Mouse (Mus musculus) brown adipose tissue, adult 24 weeks (tissue): ENCODE results near the gene Psme1. TPM values are rescaled to one million over a fixed set of nuclear protein-coding genes. Genes with fewer than 3 reads are reported as not detected.

Source experiments
- H3K27ac ChIP-seq: fragments of 200-500 bp; replicated peaks from 2 replicates; pipeline ENCODE4 v1.5.1; 2012; ENCODE audit warnings: low read depth, mild to moderate bottlenecking, low read length
- H3K4me1 ChIP-seq: fragments of 200-500 bp; 2 replicates; pipeline ENCODE4 v1.6.1; 2012; ENCODE audit warnings: low read length, mixed read lengths; ENCODE audit not compliant: control insufficient read depth, insufficient read depth, insufficient read length
- H3K4me3 ChIP-seq: fragments of 200-500 bp; 2 replicates; pipeline ENCODE4 v1.5.1; 2012; ENCODE audit warnings: low read depth, mild to moderate bottlenecking, low read length, moderate library complexity; ENCODE audit not compliant: insufficient read depth
- polyA plus RNA-seq: library from polyadenylated mRNA; stranded (reverse); fragments of >200 nt; gene quantifications from 2 replicates; pipeline ENCODE4 v1.2.4, GENCODE M21; 2012; ENCODE audit not compliant: missing spikeins, insufficient read depth, insufficient read length

Psme1 gene
- polyA plus RNA-seq, result 191 and 217 TPM in 2 replicates

DNA sequence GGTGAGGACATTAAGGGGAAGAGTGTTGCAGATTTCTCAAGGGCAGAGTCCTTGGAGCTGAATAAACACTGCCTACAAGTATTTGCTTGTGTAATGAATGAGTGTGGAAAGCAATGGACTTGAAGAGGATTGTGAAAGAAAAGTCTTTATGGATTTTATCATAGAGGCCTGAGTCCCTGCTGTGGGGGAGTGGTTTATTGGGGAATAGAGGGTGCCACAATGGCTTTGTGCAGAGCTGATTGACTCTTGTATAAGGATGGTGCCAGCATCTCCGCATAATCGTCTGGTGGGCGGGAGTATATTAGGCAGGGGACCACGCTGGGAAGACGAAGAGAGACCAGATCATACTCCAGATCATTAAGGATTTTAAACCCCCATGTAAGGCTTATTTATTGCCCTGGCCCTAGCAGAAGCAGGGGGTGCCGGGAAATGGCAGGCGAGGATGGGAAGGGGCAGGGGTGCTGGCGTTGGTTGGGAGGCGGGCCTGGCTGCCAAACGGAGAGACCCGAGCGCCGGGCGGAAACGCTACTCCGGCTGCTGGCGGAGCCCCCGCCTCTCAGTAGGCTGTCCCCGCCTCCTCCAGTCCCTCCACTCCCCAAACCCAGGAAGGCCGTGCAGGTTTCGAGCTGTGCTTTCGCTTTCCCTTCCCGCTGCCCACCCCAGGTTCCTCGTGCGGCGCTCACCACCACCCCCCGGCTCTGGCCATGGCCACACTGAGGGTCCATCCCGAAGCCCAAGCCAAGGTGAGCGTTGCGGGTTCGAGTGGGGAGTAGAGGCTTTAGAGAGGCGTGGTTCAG lies at the start of gene Psme1:
TSS of gene Psme1 (plus strand) at position 253 of the 797 bp plus-strand sequence.
- peak within 1 kb of the TSS; percentile 87 for H3K4me3 ChIP-seq
- H3K4me1 ChIP-seq, result no peaks in the 10 kb centered on the region
- peak within 1 kb of the TSS; percentile 76 for H3K27ac ChIP-seq

DNA sequence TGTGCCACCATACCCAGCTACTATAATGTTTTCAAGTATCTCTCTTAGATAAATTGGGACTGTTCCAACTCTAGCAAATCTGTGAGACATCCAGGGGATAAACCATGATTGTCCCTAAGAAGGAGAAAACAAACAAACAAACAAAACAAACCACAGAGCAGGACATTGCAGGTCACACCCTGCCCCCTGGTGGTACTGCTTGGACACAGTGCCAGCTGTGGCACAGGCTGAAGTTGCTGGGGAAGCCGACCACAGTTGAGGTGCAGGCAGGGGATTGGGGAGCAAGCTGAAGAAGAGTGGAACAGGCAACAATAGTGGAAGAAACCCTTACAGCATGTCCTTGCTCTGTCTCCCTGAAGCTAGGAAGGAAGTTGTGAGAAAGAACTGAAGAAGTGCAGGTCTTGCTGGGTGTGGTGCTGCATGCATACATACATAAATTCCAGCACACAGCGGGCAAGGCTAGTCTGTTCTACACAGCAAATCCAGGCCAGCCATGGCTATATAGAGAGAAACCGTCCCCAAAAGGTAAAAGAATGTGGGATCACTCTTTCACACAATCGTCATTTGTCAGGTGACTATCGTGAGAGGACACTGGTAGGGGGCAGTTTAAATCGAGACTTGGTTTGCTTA lies 41.7 kb upstream of the Psme1 start:
- H3K27ac ChIP-seq, result no peak overlapping the region
- H3K4me1 ChIP-seq, result no peaks in the 10 kb centered on the region
- no peak overlapping the region for H3K4me3 ChIP-seq

DNA sequence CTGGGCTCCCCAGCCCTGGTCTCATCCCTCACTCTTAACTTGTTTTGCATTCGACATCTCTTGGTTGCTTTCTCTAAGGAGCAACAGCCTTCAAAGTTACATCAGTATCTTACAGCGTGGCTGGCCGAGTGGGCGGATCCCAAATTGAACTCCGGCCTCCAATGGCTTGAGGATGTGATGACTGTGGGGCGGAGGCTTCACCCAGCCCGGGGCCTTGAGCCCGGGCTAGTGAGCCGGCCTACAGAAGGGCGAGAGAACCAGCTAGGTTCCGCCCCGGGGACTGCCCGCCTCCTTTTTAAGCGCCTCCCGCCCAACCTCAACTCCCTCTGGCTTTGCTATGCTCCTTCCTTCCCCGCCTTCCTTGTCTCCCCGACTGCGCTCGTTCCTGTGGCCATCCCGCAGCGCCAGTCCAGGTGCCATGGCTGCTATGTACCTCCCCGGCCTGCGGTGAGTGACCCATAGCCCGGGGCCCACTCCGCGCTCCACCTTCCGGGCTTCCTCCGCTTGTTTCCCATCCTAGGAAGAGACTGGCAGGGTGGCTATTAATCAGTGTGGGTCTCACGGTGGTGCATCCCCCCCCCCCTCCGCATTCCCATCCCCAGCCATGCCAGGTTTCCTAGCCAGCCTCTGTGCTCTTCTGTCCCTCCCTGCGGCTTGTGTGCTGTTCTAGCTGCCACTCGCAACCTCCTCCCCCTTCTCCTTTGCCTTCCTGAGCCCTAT lies 37.7 kb upstream of the Psme1 start, which contains the start of gene Pck2:
TSS of gene Pck2 (plus strand) at position 200 of the 720 bp plus-strand sequence.
- Histone ChIP-seq H3K4me1 (no peaks in the 10 kb centered on the region), H3K4me3 (peak within 1 kb of the TSS; percentile 75), H3K27ac (peak within 1 kb of the TSS; percentile 64)

DNA sequence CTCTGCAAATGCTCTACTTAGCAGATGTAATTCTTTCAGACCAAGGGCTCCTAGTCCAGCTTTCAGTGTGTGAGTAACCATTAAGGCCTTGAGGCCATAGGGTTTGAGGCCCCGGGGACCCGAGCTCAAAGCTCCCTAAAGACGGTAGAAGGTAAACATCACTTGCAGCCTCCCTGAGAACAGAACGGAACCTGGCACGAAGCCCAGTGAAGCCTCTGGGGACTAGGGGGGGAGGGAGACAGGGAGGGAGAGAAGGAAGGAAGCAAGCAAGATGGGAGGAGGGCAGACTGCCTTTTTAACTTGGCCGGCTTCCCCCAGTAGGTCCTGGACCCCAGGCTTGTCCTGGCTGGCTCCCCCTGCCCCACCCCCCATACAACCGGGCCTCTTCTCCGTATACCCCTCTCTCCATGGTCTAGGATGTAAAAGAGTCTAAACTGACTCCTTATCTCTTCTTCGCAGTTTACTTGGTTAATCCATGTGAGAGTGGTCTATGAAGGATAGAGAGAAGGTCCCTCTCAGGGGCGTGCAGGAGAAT lies 37.1 kb upstream of the Psme1 start:
- Histone ChIP-seq H3K4me3 (peak overlapping the region; percentile 75), H3K27ac (peak overlapping the region; percentile 64), H3K4me1 (no peaks in the 10 kb centered on the region)

DNA sequence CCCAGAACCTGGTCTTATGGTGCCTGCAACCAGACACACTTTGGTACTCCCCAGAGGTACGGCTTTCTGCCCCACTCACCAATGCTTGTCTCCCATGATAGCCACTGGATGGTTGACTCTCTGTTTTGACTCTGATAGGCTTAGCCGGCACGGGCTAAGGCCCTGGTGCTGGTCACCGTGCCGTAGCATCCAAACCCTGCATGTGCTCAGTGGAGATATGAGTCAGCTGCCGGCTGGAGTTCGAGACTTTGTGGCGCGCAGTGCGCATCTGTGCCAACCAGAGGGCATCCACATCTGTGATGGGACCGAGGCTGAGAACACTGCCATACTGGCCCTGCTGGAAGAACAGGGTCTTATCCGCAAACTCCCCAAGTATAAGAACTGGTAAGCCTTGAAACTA lies 35.7 kb upstream of the Psme1 start:
- Histone ChIP-seq H3K4me3 (no peak overlapping the region), H3K4me1 (no peaks in the 10 kb centered on the region), H3K27ac (no peak overlapping the region)

DNA sequence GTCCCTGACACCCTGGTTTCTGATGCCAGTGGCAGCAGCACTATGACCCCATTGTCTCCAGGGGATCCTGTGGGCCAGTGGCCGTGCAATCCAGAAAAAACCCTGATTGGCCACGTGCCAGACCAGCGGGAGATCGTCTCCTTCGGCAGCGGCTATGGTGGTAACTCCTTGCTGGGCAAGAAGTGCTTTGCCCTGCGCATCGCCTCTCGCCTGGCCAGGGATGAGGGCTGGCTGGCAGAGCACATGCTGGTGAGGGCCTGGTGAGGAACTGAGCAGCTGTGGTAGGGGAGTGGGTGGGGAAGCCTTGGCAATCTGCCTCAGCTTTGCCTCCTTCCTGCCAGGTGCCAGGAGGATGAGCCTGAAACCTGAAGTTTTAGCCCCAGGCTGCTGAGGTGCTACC lies 33.6 kb upstream of the Psme1 start:
- H3K27ac ChIP-seq, result no peak overlapping the region
- H3K4me3 ChIP-seq, result no peak overlapping the region
- H3K4me1 ChIP-seq, result 0 out of 2 replicates have a peak, but pooled peaks cover 3% of the 10 kb centered on the region

DNA sequence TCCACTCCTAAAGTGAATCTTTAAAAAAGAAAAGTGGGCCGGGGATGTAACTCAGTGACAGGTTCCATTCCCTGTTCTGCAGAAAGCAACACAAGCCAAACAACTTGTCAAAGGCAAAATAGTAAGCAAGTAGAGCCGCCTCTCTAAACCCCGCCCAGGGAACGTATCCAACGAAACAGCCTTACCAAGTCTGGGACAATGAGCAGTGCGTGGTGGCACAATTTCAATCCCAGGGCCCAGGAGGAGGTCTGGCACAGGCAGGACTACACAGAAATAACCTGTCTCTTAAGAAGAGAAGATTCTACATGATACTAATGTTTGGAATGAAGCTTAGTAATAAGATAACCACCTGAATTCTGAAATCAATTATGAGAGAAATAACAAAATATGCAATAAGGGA lies 27.7 kb upstream of the Psme1 start:
- Histone ChIP-seq H3K27ac (no peak overlapping the region), H3K4me1 (0 out of 2 replicates have a peak, but pooled peaks cover 3% of the 10 kb centered on the region), H3K4me3 (no peak overlapping the region)

DNA sequence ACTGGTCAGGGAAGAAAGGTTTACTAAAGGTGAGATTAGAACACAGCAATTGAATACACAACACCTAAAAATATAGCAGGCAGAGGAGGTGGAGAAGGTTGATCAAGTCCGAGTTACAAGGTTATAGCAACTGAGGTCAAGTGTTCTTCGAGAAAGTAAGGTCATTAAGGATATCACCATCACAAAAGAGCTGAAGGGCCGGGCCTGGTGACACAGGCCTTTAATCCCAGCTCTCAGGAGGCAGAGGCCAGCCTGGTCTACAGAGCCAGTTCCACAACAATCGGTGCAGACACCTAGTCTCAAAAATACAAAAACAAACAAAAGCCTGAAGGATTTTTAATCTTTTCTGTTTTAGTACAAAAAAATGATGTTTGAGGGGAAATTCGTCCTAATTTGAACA lies 26.6 kb upstream of the Psme1 start:
- no peak overlapping the region for H3K27ac ChIP-seq
- 0 out of 2 replicates have a peak, but pooled peaks cover 3% of the 10 kb centered on the region for H3K4me1 ChIP-seq
- no peak overlapping the region for H3K4me3 ChIP-seq

DNA sequence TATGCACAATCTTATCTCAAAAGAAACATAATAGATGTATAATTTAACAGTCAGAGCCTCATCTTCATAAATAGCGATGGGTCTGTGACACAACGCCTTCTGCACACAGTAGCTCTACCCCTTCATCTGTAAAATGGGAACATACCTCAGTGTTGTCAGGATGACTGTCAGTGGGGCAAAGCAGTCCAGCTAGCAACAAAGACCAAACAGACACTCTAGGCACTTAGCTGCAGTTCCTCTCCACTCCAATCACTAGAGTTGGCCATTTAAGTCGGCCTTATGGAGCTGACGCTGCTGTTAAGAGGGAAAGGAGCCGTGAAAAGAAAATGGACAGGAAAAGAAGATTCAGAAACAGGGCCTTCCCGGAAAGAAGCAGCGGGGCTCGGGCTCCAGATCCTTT lies 26.1 kb upstream of the Psme1 start:
- H3K4me1 ChIP-seq, result 0 out of 2 replicates have a peak, but pooled peaks cover 3% of the 10 kb centered on the region
- H3K4me3 ChIP-seq, result no peak overlapping the region
- no peak overlapping the region for H3K27ac ChIP-seq

DNA sequence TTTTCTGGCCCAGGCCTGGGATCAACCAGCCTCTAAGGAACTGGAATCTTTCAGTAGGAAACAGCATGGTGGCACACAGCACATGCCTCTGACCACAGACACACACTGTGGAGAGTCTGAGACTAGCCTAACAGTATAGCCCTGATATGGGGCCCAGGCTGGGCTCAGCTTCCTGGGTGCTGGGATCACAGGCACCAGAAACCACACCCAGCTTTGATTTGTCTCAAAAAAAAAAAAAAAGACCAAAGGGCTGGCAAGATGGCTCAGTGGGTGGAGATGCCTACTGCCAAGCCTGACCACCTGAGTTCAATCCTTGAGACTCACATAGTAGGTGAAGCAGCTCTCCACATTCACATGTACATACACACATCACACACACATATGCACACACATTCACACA lies 23.3 kb upstream of the Psme1 start:
- no peak overlapping the region for H3K27ac ChIP-seq

DNA sequence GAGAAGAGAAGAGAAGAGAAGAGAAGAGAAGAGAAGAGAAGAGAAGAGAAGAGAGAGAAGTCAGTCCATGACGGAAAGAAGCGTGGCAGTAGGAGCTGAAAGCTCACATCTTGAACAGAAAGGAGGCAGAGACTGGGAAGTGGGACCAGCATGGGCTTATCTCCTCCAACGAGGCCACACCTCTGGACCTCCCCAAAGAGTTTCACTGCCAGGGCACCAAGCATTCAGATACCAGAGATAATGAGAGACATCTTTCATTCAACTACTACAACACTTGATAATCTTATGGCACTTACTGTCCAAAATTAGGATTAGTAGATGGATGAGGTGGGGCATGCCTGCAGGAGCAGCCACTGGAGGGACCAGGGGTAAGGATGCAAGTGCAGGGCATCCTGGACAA lies 22.1 kb upstream of the Psme1 start:
- Histone ChIP-seq H3K4me1 (no peaks in the 10 kb centered on the region), H3K27ac (no peak overlapping the region), H3K4me3 (no peak overlapping the region)

More for the DNA sequence above, 23.3 kb upstream of the Psme1 start:
- Histone ChIP-seq H3K4me3 (no peak overlapping the region), H3K4me1 (no peaks in the 10 kb centered on the region)

DNA sequence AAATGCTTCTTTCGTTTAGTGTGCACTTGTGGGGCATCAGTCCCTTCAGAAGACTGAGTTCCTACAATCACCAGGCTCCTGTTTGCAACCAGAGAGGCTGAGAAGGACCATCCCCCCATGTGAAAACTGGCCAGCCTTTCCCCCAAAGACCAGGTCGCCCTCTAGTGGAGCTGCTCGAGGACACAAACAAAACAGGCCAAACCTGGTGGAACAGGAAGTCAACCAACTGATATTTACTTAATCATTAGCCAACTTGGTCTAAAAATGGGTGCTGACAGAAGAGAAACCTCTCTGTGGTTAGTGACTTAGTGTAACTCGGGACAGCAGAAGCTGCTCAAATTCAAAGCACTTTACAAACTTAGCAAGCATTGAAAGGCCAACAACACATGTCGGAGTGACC lies 20.9 kb upstream of the Psme1 start:
- Histone ChIP-seq H3K4me3 (no peak overlapping the region), H3K4me1 (peaks cover 7% of the 10 kb centered on the region), H3K27ac (no peak overlapping the region; the same call in 1 of the 2 replicates)

DNA sequence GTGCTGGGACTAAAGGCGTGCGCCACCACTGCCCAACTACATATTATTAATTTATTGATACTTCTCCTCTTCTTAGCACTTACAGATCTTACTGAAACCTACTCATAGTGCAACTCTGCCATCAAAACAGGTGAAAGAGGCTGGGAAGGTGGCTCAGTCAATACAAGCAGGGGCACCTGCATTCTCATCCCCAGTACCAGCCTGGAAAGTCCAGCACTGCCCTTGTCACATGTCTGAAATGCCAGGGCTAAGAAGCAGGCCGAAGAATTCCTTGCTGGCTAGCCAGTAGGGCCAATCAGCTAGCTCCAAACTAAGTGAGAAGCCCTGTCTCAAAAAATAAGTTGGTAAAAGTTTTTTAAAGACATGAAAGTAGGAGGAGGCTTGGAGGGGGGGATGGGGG lies 20.3 kb upstream of the Psme1 start:
- Histone ChIP-seq H3K4me1 (peaks cover 7% of the 10 kb centered on the region), H3K4me3 (no peak overlapping the region), H3K27ac (no peak overlapping the region)

DNA sequence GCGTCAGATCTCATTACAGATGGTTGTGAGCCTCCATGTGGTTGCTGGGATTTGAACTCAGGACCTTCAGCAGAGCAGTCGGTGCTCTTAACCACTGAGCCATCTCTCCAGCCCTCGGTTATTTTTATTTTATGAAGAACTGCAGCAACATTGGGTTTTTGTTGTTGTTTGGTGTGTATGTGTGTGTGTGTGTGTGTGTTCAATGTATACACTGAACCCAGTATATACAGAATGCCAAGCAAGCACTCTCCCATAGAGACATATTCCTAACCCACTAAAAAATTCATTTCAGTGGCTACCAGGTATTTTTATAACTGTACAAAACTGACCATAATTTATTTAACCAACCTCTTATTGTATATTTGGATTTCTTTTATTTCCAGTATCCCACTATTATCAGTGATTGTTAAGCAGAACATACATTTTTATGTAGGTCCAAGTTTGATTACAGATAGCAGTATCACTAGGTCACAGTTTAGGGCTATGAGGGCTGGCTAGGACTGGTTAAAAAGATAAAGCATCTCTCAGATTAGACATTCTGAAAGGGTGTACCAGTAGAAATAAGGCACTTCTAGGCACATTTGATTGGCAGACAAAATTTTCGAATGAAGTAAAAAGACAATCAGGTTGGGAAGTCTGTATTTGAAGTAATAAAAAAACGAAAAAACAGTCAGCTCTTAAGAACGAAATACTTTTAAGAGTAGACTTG lies 19.0 kb upstream of the Psme1 start:
- H3K27ac ChIP-seq, result no peak overlapping the region
- H3K4me1 ChIP-seq, result peaks cover 7% of the 10 kb centered on the region
- no peak overlapping the region for H3K4me3 ChIP-seq
